Mouse (Mus musculus) telencephalon, adult 2 months (tissue): ENCODE measurements around the gene Papln.

Source experiments
- DNase-seq: peaks from one replicate; pipeline ENCODE4 v3.0.0-alpha.2; 2011; ENCODE audit warnings: low read depth, low spot score

The Papln gene

GRCm38 (mm10) chr12:83763311-83764043 is at the start of gene Papln:
Papln (plus strand) TSS chr12:83763634.
- DNase-seq, result no peak

GRCm38 (mm10) chr12:83713749-83714148 is 49.7 kb upstream of the Papln start:
- peak; percentile 58 for DNase-seq

GRCm38 (mm10) chr12:83716416-83717184 is 46.8 kb upstream of the Papln start:
- peak; percentile 59 for DNase-seq

DNA sequence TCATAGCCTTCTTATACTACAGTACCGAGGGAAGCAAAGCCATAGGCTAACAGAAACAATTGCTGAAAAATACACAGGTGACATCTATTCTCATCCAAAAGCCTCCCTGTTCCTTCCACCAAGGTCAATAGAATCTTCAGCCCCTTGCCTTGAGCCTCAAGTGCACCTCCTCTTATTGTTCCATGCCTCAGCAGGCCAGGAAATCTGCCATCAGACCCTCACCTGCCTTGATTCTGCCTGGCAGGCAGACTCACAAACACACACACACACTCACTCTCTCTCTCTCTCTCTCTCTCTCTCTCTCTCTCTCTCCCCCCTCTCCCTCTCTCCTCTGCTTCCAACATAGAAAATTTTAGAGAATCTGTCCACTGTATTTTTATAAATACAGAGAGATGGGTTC is 44.0 kb upstream of the Papln start:
- DNase-seq, result no peak

- DNase-seq, result no peak
These were observed 42.2 kb upstream of the Papln start for GRCm38 (mm10) chr12:83721281-83721680.

GRCm38 (mm10) chr12:83723037-83723436 is 40.4 kb upstream of the Papln start:
- no peak for DNase-seq

DNA sequence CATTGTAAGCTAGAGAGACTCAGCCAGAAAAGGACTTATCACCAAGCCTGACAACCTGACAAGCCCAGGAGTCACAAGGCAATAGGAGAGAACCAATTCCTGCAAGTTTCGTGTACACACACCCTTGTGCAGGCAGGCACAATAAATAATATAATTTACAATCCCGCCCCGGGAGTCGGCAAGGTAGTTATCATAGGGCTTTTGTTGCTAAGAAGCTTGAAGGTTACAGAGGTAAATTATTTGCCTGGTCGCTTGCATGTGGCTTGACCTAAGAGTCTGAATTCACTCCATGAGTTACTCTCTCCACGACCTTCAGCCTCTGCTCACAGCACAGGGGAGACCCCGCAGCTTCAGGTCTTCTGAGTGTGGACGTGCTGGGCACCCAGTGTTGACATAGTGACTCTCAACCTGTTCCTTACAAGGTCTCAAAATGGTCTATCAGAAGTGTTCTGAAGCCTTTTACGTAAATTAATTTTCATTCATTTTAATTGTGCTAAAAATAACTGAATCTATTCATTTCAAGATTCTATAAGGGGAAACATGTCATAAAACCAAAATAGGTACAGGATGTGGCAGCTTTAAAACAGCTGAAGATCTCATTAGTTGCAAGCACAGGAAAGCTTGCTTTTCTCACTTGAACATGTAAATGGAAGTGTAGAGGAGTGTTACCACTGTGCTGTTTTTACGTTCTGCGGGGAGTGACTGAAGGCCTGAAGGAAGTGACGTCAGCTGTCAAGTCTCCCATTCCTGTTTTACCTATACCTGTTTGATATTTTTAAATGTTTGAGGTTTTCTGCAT is 36.7 kb upstream of the Papln start:
- peak; percentile 31 for DNase-seq

- no peak for DNase-seq
These were observed 31.2 kb upstream of the Papln start for GRCm38 (mm10) chr12:83732225-83732624.

- no peak for DNase-seq
These were observed 29.4 kb upstream of the Papln start for GRCm38 (mm10) chr12:83734047-83734446.

DNA sequence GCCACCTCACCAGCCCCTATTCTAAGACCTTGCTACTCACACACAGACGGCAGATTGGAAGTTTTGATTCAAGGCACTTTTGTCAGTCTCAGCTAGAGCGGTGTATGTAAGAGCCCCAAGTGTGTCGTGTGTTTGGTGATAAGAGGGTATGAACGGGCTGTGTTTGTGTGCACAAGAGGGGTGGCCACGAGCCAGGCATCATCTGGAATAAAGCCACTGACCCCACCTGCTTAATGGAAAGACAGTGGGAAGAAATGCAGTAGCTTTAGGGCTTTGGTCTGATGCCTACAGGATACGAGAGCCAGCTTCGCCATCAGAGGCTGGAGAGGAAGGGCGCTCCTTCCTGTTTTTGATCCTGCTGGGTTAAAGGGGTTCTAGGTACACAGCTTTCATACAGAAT is 27.2 kb upstream of the Papln start:
- no peak for DNase-seq

DNA sequence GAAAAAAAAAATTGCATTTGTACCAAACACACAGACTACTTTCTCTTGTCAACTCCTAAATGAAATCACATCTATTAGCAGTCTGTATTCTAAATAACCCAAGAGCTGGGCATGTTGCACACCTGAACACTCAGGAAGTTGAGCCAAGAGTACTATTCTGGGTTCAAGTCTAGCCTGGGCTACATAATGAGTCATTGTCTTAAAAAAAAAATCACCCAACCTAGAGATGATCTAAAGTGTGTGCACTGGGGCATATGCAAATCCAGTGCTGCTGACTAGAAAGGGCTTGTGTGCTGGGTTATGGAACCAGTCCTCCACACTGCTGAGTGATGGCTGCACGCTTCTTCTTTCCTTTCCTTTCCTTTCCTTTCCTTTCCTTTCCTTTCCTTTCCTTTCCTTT is 24.8 kb upstream of the Papln start:
- DNase-seq, result no peak

- DNase-seq, result no peak
These were observed 21.7 kb upstream of the Papln start for GRCm38 (mm10) chr12:83741722-83742121.

DNA sequence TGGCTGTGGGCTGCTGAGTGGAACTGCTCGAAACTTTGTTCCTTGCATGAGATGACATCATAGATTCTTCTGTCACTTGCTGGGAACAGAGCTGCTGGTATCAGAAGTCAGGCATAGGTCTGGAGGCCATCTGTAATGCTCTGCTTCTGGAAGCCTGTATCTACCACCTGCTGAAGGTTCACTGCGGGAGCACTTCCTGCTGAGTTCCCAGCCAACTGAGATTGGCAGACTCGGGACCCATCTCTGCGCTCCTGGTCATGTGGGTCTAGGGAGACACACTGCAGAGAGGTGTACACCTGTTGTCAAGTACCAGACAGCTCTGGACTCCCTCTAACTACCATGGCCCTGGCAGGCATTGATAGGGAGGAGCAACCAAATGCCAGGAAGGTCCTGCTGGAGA is 20.6 kb upstream of the Papln start:
- DNase-seq, result no peak

DNA sequence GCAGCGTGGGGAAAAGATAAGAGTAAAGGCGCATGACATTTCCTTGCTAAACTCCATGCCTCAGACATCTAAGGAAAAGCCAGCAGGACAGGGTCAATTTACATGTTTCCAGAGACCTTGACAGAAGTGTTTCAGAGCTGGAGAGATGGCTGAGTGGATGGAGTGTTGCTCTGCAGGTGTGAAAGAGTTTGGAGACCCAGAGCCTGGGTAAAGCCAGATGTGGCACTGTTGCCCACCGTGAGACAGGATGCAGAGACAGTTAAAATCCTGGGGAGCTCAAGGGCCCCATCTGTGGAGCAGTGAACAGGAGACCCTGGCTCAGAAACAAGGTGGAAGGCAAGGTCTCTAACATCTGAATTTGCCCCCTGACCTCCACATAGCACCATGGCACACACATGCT is 19.7 kb upstream of the Papln start:
- DNase-seq, result no peak

DNA sequence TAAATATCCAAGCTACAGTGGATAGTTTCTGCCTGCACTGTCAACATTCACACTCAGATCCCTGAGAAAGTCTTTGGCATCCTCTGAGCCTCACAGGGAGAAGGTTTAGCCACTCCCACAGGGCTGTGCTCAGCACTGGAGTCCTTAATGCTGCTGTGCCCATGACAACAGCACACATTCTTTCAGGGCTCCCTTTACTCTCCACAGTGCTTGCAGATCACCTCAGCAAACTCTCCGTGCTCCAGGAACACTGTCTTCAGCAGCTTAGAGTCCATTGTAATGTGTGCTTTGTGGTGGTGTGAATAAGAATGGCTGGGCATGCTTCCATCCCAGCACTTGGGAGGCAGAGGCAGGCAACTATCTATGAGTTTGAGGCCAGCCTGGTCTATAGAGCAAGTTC is 14.2 kb upstream of the Papln start:
- no peak for DNase-seq

DNA sequence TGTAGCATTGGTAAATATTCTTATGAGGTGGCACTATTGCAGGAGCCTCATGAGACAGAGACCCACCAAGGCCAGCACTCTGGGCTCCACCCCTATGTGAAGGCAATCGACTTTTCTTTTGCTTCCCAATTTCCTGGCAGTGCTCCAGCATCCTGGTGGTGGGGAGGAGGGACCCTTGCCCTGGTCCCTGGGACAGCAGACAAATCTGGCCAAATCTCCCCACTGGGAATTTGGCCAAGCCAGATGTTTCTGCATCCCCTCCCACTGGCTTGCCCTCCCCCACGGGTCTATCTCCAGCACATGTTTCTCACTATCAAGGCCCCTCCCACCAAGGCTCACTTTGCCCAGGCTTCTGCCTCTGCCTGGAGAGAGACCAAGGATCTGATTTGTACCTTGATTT is 10.9 kb upstream of the Papln start:
- no peak for DNase-seq

DNA sequence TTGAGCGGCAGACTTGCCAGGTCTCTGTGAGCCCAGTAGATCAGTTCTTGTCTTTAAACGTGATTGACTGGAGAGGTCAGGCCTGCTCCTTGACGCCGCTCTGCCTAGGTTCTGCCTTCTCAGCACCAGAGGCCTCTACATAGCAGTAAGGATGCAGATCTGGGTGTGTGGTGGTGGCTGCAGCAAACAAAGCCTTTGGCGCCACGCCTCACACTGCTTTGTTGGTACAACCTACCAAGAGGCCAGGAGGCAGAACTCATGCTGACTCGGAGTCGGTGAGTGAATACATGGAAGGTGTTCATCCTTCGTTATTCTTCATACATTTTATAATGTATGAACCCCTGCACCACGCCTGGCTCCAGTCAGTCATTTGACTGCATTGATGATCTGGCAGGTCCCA is 4.7 kb upstream of the Papln start:
- DNase-seq, result no peak

GRCm38 (mm10) chr12:83760201-83760600 is 3.2 kb upstream of the Papln start:
- DNase-seq, result no peak

DNA sequence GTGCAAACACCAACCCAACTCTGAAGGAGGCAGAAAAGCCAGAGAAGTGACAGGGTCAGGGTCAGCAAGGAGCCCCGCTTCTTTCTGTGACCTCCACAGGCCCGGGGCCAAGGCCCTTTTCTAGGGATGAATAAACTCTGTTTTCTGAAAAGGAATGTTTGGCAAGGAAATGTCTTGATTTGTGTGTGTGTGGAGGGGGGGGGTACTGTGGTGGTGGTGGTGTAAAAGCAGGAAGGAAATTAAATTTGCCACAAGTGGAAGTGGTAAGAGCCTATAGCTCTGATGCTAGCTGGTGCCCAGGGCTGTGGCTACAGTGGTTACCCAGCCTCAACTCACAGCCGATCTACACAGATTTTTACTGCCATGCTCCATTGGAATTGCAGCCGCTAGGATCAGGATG is 728 bp upstream of the Papln start:
- no peak for DNase-seq

GRCm38 (mm10) chr12:83764044-83764365 is 571 bp downstream of the Papln start:
- DNase-seq, result no peak

DNA sequence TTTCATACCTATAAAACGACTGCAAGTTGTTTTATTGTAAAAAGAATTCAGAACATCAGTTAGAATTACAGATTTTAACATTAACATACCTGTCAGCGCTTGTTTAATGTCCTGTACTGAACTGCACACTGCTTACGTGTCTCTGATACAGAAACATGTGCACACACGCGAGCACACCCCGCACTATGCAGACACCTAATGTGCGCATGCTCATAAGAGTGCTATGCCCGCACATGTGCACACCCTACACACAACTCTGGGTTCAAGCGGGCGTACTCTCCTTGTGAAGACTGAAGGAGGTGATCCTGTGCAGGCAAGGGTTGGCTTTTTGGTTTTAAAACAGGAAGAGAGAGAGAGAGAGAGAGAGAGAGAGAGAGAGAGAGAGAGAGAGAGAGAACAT is 1.1 kb downstream of the Papln start:
- no peak for DNase-seq

- DNase-seq, result no peak
These were observed 2.6 kb downstream of the Papln start for GRCm38 (mm10) chr12:83765965-83766603.
